ENCODE assay signal across 13 mouse cellular contexts in the genomic region with DNA sequence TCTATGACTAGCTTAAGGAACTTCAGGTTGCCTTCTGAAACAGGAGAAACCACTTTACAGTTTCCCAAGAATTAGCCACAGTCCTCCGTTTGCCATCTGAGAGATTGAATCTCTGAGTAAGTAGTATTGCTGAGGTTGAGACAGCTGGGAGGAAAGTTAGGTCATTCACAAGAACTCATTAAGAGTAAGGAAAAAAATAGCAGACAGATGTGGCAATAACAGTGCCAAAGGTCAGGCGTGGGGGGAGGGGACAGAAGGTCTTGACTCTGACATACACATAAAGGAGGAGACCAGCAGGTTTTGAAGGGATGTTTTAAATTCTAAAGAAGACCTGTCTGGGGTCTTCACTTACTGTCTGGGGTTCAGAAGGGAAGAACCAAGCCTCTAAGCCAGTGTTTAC.
DNase-seq lines count a peak whose midpoint lies in the region; TF ChIP-seq lines count a peak whose summit lies in the region.
"Had no signal": no experiment of that assay in that cellular context is flagged by ENCODE, and none has a peak within 500 bp of the region (broad histone marks: within the 10 kb centered on the region; RNA-seq: fewer than 3 reads in every experiment).

No protein-coding gene starts in this region.

- no peak overlapping the region for H3K4me3 ChIP-seq in lung, adult 2 months (replicated peaks; ENCODE audit: extremely low read depth, low read depth, low read length)
- H3K4me3 ChIP-seq: heart, embryonic 10.5 days; lung, embryonic 15.5 days had no signal

- 63% methylated on average over 2 of the region's 2 CpGs for WGBS in lung, adult 2 months

- DNase-seq in embryo, embryonic 10 days (ENCODE audit: low spot score), result peak; percentile 25
- DNase-seq in embryo, embryonic 11 days, result no peak
- DNase-seq in lung, adult 18-20 months, result peak; percentile 35 to 51
- DNase-seq in lung, adult 2 months, result no peak
- DNase-seq in adrenal gland, postnatal 14 days, result peak; percentile 52
- DNase-seq in lung, postnatal 14 days, result peak; percentile 58
- no peak for DNase-seq in cerebellum, postnatal 25 days
- DNase-seq in heart, postnatal 36 days, result no peak
- DNase-seq: cerebellum, adult 11-12 months; kidney, adult 11 months; layer of hippocampus, adult 9-11 months had no signal

- H3K4me1 ChIP-seq in lung, adult 2 months (ENCODE audit: control insufficient read depth, insufficient read depth, low read length), result peaks cover 2% of the 10 kb centered on the region

- no peak for TF ChIP-seq POLR2A in lung, adult 2 months (IDR thresholded peaks at IDR 0.05; ENCODE audit: borderline replicate concordance, extremely low read depth, low read depth, low read length)

- intact Hi-C loops in heart, postnatal 36 days (cut with DNase I), result no loop called here

- TF ChIP-seq CTCF in lung, adult 2 months (IDR thresholded peaks at IDR 0.05; ENCODE audit: insufficient read depth, low read length), result no peak

Comparison
In these comparisons a context has a peak if more than half of its experiments do, and no peak if none do; other contexts are left out.
1. DNase-seq: peak in embryo, embryonic 10 days (single experiment), lung, adult 18-20 months (2 of 2), adrenal gland, postnatal 14 days (single experiment) and lung, postnatal 14 days (single experiment); none in embryo, embryonic 11 days (single experiment), lung, adult 2 months (single experiment), cerebellum, postnatal 25 days (0 of 2) and heart, postnatal 36 days (0 of 2).